Mouse (Mus musculus) skeletal muscle tissue, adult 2 months (tissue): ENCODE results near the gene Slc48a1.

Experiments used
- DNase-seq: peaks from one replicate; pipeline ENCODE4 v3.0.0-alpha.2; 2012; ENCODE audit warnings: low read depth, low spot score

The Slc48a1 gene

GRCm38 (mm10) chr15:97842058-97842457, 63.7 kb downstream of the Slc48a1 start:
- no peak for DNase-seq
